Mouse (Mus musculus) midbrain, postnatal 0 days (tissue): ENCODE data around the gene Phf13. TPM values are rescaled to one million over a fixed set of nuclear protein-coding genes. Genes with fewer than 3 reads are reported as not detected.
A peak's percentile ranks its signal among the peaks of the same experiment; 100 is the strongest.

Experiments
- ATAC-seq: fragments of 200-750 bp; cut with Nextera tagmentation; 2 replicates; pipeline ENCODE4 v1.8.0; 2017; ENCODE audit warnings: moderate number of reproducible peaks, mild to moderate bottlenecking, moderate TSS enrichment, moderate library complexity; ENCODE audit not compliant: low FRiP score
- DNase-seq: peaks from one replicate; pipeline ENCODE4 v3.0.0-alpha.2; 2015; ENCODE audit warnings: low spot score
- H3K27ac ChIP-seq: fragments of 300-500 bp; sonication (generic); 2 replicates; pipeline ENCODE4 v1.5.1; 2014; ENCODE audit warnings: low read depth, mild to moderate bottlenecking, low read length, mixed read lengths
- H3K27me3 ChIP-seq: fragments of 300-500 bp; sonication (generic); 2 replicates; pipeline ENCODE4 v1.6.1; 2014; ENCODE audit warnings: low read length, control low read depth, mixed read lengths; ENCODE audit not compliant: insufficient read depth
- H3K36me3 ChIP-seq: fragments of 300-500 bp; sonication (generic); 2 replicates; pipeline ENCODE4 v1.6.1; 2014; ENCODE audit warnings: low read length, control low read depth, mixed read lengths; ENCODE audit not compliant: insufficient read depth
- H3K4me1 ChIP-seq: fragments of 300-500 bp; sonication (generic); 2 replicates; pipeline ENCODE4 v1.6.1; 2014; ENCODE audit warnings: mild to moderate bottlenecking, control low read depth, antibody characterized with exemption, low read length, mixed read lengths; ENCODE audit not compliant: insufficient read depth
- H3K4me2 ChIP-seq: fragments of 300-500 bp; sonication (generic); 2 replicates; pipeline ENCODE4 v1.6.1; 2014; ENCODE audit warnings: low read depth, mild to moderate bottlenecking, low read length, mixed read lengths; ENCODE audit not compliant: poor library complexity, severe bottlenecking
- H3K4me3 ChIP-seq: fragments of 300-500 bp; sonication (generic); 2 replicates; pipeline ENCODE4 v1.5.1; 2014; ENCODE audit warnings: low read depth, mild to moderate bottlenecking, low read length, moderate library complexity
- H3K9ac ChIP-seq: fragments of 300-500 bp; sonication (generic); replicated peaks from 2 replicates; pipeline ENCODE4 v1.6.1; 2014; ENCODE audit warnings: mild to moderate bottlenecking, low read length, moderate library complexity, mixed read lengths; ENCODE audit not compliant: poor library complexity, severe bottlenecking
- H3K9me3 ChIP-seq: fragments of 300-500 bp; sonication (generic); 2 replicates; pipeline ENCODE4 v1.6.1; 2016; ENCODE audit warnings: low read length, control low read depth
- CTCF ChIP-seq: IDR thresholded peaks from 2 replicates; pipeline ENCODE4 v1.5.1; 2016; ENCODE audit warnings: antibody characterized with exemption, mild to moderate bottlenecking
- WGBS: fragments of 180-500 bp; shearing (Covaris S2); extraction: QIAGEN DNeasy Blood & Tissue Kit; methylation state at CpG from one replicate; pipeline ENCODE4 v1.1.7; 2014; 5-methylcytosine and 5-hydroxymethylcytosine counted together
- polyA plus RNA-seq: library from polyadenylated mRNA; unstranded; fragments of >200 nt; fragmentation: Nextera tagmentation; extraction: Ambion mirVana; gene quantifications from 2 replicates; pipeline ENCODE4 v1.2.1, GENCODE M21; 2015
- total RNA-seq: library from RNA; depleted of rRNA; stranded (reverse); fragments of >200 nt; gene quantifications from 2 replicates; pipeline ENCODE4 v1.2.3, GENCODE M21; 2014; rRNA removed

The Phf13 gene
- total RNA-seq (17.2 and 18.3 TPM in 2 replicates), polyA plus RNA-seq (16.6 and 17.1 TPM in 2 replicates)

DNA sequence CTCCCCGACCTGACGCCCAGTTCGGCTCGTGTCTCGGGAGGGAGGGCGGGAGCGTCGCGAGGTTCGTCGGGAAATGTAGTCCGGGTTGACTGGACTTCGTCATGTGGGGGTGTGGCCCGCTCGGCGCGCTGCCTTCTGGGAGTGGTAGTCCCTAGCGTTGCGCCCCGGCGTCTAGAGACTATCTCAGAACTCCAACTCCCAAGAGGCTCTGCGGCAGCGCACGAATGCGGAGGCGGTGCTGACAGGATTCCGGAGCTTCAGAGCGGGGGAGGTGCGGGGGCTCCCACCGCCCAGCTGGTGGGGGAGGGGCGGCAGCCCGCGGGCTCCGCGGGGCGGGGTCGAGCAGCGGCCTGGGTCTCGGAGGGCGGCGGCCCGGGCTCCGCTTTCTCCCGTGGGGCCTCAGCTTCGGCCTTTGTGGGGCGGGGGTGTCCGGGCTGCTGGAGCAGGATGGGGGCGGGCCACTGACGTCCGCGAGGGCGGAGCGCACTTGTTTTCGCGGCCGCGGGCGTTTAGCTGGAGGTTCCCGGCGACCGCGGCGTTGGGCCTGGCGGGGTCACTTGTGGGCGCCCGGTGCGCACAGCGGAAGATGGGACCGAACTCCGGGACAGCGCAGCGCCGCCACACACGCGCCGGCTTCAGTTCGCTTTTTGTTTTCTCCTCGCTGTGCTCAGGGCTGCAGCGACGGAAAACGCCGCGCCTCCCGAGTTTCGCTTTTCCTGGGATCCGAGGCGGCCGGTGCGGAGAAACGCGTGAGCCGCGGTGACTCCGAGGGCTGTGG is at the start of gene Phf13:
Gene Phf13 (minus strand): TSS at position 86 of the 778 bp plus-strand sequence.
- Histone ChIP-seq H3K27me3 (no peaks in the 10 kb centered on the region), H3K4me1 (peaks cover 10% of the 10 kb centered on the region; the same call in 1 of the 2 replicates), H3K27ac (peak within 1 kb of the TSS; percentile 77), H3K4me3 (peak within 1 kb of the TSS; percentile 97), H3K9ac (peak within 1 kb of the TSS; percentile 87), H3K9me3 (no peaks in the 10 kb centered on the region), H3K36me3 (peaks cover 12% of the 10 kb centered on the region), H3K4me2 (peak within 1 kb of the TSS; percentile 97)
- peak; percentile 100 for DNase-seq
- no peak for TF ChIP-seq CTCF
- WGBS = under 1% methylated on average over 56 of the region's 94 CpGs
- peak; percentile 97 for ATAC-seq

DNA sequence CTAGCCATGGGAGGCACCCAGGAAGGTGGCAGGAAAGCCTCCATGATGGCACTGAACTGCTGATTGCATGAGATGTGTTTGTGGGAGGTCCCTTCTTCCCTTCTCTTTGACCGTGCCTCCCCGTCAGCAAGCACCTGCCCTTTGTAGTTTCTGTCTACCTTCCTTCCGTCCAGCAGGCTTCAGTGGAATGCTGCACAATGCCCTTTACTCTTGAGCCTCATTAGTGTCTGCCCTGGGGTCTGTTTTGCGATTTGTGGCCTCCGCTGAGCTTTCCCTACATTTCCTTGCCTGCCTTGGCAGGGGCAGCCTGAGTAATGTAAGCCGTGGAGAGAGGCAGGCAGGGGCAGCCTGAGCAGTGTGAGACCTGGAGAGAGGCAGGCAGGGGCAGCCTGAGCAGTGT is 48.6 kb upstream of the Phf13 start:
- no peaks in the 10 kb centered on the region for H3K9me3 ChIP-seq
- 81% methylated on average over 6 of the region's 6 CpGs for WGBS
- DNase-seq = no peak
- H3K4me3 ChIP-seq = no peak overlapping the region
- H3K27ac ChIP-seq = no peak overlapping the region
- no peak for ATAC-seq
- H3K27me3 ChIP-seq = no peaks in the 10 kb centered on the region
- no peak for TF ChIP-seq CTCF
- H3K9ac ChIP-seq = no peak overlapping the region
- H3K36me3 ChIP-seq = peaks cover 47% of the 10 kb centered on the region
- peaks cover 7% of the 10 kb centered on the region for H3K4me1 ChIP-seq
- H3K4me2 ChIP-seq = no peak overlapping the region

GRCm38 (mm10) chr4:152043171-152043570 is 47.1 kb upstream of the Phf13 start:
- ATAC-seq (no peak), DNase-seq (no peak)
- Histone ChIP-seq H3K27ac (no peak overlapping the region), H3K4me2 (no peak overlapping the region), H3K4me3 (no peak overlapping the region), H3K9me3 (no peaks in the 10 kb centered on the region), H3K9ac (no peak overlapping the region), H3K4me1 (peaks cover 10% of the 10 kb centered on the region), H3K36me3 (peaks cover 47% of the 10 kb centered on the region), H3K27me3 (no peaks in the 10 kb centered on the region)
- TF ChIP-seq CTCF = no peak
- WGBS = 86% methylated on average over 3 of the region's 3 CpGs

DNA sequence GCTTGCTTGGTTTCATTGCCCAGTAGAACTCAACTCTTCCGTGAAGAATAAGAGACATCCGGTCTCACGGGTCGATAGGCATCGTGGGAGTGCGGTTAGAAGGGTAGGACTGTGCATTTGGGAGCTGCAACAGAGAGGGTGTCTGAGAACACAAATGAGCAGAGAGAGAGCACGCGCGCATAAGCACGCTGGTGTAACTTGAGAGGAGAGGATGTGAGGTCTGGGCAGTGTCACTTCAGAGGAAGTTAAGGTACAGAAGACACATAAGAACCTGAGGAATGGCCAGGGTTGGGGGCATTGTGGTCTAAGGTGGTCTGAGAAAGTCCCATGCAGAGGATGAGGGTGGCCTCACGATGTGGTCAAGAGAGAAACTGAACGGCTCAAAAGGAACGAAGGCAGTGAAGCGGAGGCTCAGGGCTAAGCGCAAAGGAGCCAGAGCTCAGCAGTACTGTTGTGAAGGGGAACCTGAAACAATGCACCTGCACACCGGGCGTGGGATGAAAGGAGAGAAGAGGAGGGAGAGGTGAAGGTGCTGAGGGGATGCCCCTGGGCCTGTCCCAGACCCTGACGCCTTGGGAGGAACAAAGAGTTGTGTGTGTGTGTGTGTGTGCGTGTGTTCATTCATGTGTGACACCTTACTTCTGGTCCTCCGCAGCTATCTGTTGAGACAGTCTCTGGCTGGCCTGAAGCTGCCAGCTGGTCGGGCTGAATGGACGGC is 46.0 kb upstream of the Phf13 start:
- Histone ChIP-seq H3K9ac (no peak overlapping the region), H3K4me2 (no peak overlapping the region), H3K4me1 (peaks cover 10% of the 10 kb centered on the region), H3K36me3 (peaks cover 40% of the 10 kb centered on the region), H3K4me3 (no peak overlapping the region), H3K9me3 (no peaks in the 10 kb centered on the region), H3K27me3 (no peaks in the 10 kb centered on the region), H3K27ac (no peak overlapping the region)
- TF ChIP-seq CTCF = no peak
- WGBS = 97% methylated on average over 22 of the region's 22 CpGs
- DNase-seq = no peak
- ATAC-seq = no peak

DNA sequence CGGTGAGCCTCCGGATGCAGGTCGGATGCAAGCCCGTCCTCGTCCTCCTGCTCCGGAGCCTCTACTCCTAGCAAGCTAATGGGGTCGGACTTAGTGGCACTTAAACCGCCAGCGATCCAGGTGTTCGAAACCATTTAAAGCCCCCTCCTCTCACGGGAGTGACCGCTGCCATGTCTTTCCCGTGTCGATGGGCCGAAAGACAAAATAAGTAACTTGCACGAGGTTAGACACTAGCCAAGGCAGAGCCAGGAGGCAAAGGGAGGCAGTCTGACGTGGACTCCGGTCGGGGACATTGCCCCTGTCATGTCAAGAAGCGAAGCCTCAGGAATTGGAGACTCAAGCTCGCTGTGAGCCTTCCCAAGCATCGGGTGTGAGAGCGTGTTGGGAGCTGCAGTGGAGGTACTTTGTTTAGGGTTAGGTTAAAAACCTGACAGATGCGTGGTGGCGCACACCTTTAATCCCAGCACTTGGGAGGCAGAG is 43.8 kb upstream of the Phf13 start:
- Histone ChIP-seq H3K27me3 (no peaks in the 10 kb centered on the region), H3K27ac (no peak overlapping the region), H3K9me3 (no peaks in the 10 kb centered on the region), H3K4me2 (peak overlapping the region; percentile 74), H3K4me1 (peaks cover 10% of the 10 kb centered on the region), H3K36me3 (peaks cover 27% of the 10 kb centered on the region), H3K9ac (peak overlapping the region; percentile 84), H3K4me3 (peak overlapping the region; percentile 85)
- DNase-seq = no peak
- ATAC-seq = no peak
- no peak for TF ChIP-seq CTCF
- 4% methylated on average over 25 of the region's 25 CpGs for WGBS
